Mouse (Mus musculus): ENCODE data around the gene Brinp3. TPM values are rescaled to one million over a fixed set of nuclear protein-coding genes. Genes with fewer than 3 reads are reported as not detected.

Gene Brinp3
- 46.9 and 47.9 TPM in 2 replicates for polyA plus RNA-seq (2015; fragmentation: Nextera tagmentation; extraction: Ambion mirVana)

GRCm38 (mm10) chr1:146494681-146495331 lies at the start of gene Brinp3:
Gene Brinp3, plus strand, starts transcription at chr1:146494760.

